Mouse (Mus musculus) CH12.LX (cell line): Measurements from ENCODE around the gene Mettl6. TPM values are rescaled to one million over a fixed set of nuclear protein-coding genes. Genes with fewer than 3 reads are reported as not detected.
A peak's percentile ranks its signal among the peaks of the same experiment; 100 is the strongest.

Source experiments
- DNase-seq: peaks from one replicate; pipeline ENCODE4 v3.0.0-alpha.2; 2013; ENCODE audit errors: extremely low read depth
- H3K27ac ChIP-seq: 2 replicates; pipeline ENCODE4 v1.5.1; 2012; ENCODE audit warnings: low read depth, mild to moderate bottlenecking, control low read depth, moderate library complexity; ENCODE audit not compliant: insufficient read depth
- H3K27me3 ChIP-seq: replicated peaks from 2 replicates; pipeline ENCODE3; 2012; ENCODE audit warnings: inconsistent platforms
- H3K36me3 ChIP-seq, 2 experiments: replicated peaks in 1 of 2; 2 replicates each; pipeline versions ENCODE3 to v1.6.1; 2012; ENCODE audit warnings: inconsistent platforms in 1 of 2, low read length in 1 of 2, mild to moderate bottlenecking in 1 of 2, mixed read lengths in 1 of 2, moderate library complexity in 1 of 2; ENCODE audit not compliant: control insufficient read depth in 1 of 2, insufficient read depth in 1 of 2
- H3K4me1 ChIP-seq, 2 experiments: 2 replicates each; pipeline ENCODE4 v1.6.1; 2012; ENCODE audit warnings: inconsistent platforms in 1 of 2, moderate library complexity in 1 of 2; ENCODE audit not compliant: insufficient read depth in 2 of 2, control insufficient read depth in 1 of 2
- H3K4me2 ChIP-seq: 2 replicates; pipeline ENCODE4 v1.6.1; 2012; ENCODE audit warnings: low read depth, mild to moderate bottlenecking, control low read depth; ENCODE audit not compliant: poor library complexity, insufficient read depth, severe bottlenecking
- H3K4me3 ChIP-seq, 3 experiments: fragments of 150-350 bp in 1 of 3; sonication (generic) in 1 of 3; replicated peaks in 1 of 3; 2 replicates each; pipeline versions ENCODE3 to v1.5.1; 2011 to 2012; ENCODE audit warnings: low read depth in 2 of 3, low read length in 2 of 3, mild to moderate bottlenecking in 2 of 3, moderate library complexity in 2 of 3, control low read depth in 1 of 3, improper control_type of control experiment in 1 of 3, inconsistent platforms in 1 of 3, mixed read lengths in 1 of 3; ENCODE audit not compliant: poor library complexity in 1 of 3
- H3K79me2 ChIP-seq: replicated peaks from 2 replicates; pipeline ENCODE4 v1.6.1; 2012; ENCODE audit warnings: mild to moderate bottlenecking, moderate library complexity; ENCODE audit not compliant: control insufficient read depth, poor library complexity, insufficient read depth, severe bottlenecking; ENCODE audit errors: extremely low read depth
- H3K9ac ChIP-seq: 2 replicates; pipeline ENCODE4 v1.6.1; 2012; ENCODE audit warnings: low read depth, mild to moderate bottlenecking, control low read depth, moderate library complexity; ENCODE audit not compliant: insufficient read depth
- H3K9me3 ChIP-seq: replicated peaks from 2 replicates; pipeline ENCODE3; 2012; ENCODE audit warnings: low read length, inconsistent platforms, mixed read lengths
- CTCF ChIP-seq, 2 experiments: IDR thresholded peaks in 1 of 2; conservative IDR thresholded peaks in 1 of 2; 2 replicates each; pipeline ENCODE4 v1.5.1; 2011 to 2012; ENCODE audit warnings: low read depth in 2 of 2, low read length in 2 of 2, improper control_type of control experiment in 1 of 2, inconsistent platforms in 1 of 2, mild to moderate bottlenecking in 1 of 2, moderate library complexity in 1 of 2
- E2F4 ChIP-seq: IDR thresholded peaks from 2 replicates; pipeline ENCODE4 v1.6.1; 2011; ENCODE audit warnings: low read depth, low read length, improper control_type of control experiment; ENCODE audit not compliant: insufficient replicate concordance
- ELF1 ChIP-seq: IDR thresholded peaks from 2 replicates; pipeline ENCODE4 v1.6.1; 2014; ENCODE audit warnings: low read depth, mild to moderate bottlenecking, inconsistent platforms, low read length, improper control_type of control experiment
- GABPA ChIP-seq: IDR thresholded peaks from 2 replicates; pipeline ENCODE4 v1.6.1; 2012; ENCODE audit warnings: low read depth, low read length, improper control_type of control experiment, inconsistent platforms; ENCODE audit not compliant: insufficient replicate concordance
- HCFC1 ChIP-seq: IDR thresholded peaks from 2 replicates; pipeline ENCODE4 v1.6.1; 2012; ENCODE audit warnings: low read depth, mild to moderate bottlenecking, inconsistent platforms, low read length, improper control_type of control experiment
- IRF4 ChIP-seq: IDR thresholded peaks from 2 replicates; pipeline ENCODE4 v1.6.1; 2014; ENCODE audit warnings: low read depth, mild to moderate bottlenecking, inconsistent platforms, low read length, improper control_type of control experiment
- JUN ChIP-seq: IDR thresholded peaks from 2 replicates; pipeline ENCODE4 v1.6.1; 2011; ENCODE audit warnings: low read depth, mild to moderate bottlenecking, low read length, improper control_type of control experiment, moderate library complexity; ENCODE audit not compliant: insufficient read depth
- JUND ChIP-seq: conservative IDR thresholded peaks from 2 replicates; pipeline ENCODE4 v1.6.1; 2011; ENCODE audit warnings: low read depth, low read length, improper control_type of control experiment
- MAX ChIP-seq: IDR thresholded peaks from 2 replicates; pipeline ENCODE4 v1.6.1; 2011; ENCODE audit warnings: low read length, improper control_type of control experiment
- MAZ ChIP-seq: IDR thresholded peaks from 2 replicates; pipeline ENCODE4 v1.6.1; 2012; ENCODE audit warnings: low read depth, mild to moderate bottlenecking, inconsistent platforms, low read length, improper control_type of control experiment, moderate library complexity
- MXI1 ChIP-seq: IDR thresholded peaks from 2 replicates; pipeline ENCODE4 v1.6.1; 2011; ENCODE audit warnings: mild to moderate bottlenecking, low read depth, low read length, improper control_type of control experiment
- NRF1 ChIP-seq: IDR thresholded peaks from 2 replicates; pipeline ENCODE4 v1.6.1; 2014; ENCODE audit warnings: low read depth, mild to moderate bottlenecking, inconsistent platforms, low read length, improper control_type of control experiment, moderate library complexity
- PAX5 ChIP-seq: IDR thresholded peaks from 2 replicates; pipeline ENCODE4 v1.6.1; 2012; ENCODE audit warnings: low read length, inconsistent platforms, mixed read lengths
- POLR2A ChIP-seq: IDR thresholded peaks from 2 replicates; pipeline ENCODE4 v1.6.1; 2011; ENCODE audit warnings: low read depth, mild to moderate bottlenecking, improper control_type of control experiment, low read length
- SIN3A ChIP-seq: IDR thresholded peaks from 2 replicates; pipeline ENCODE4 v1.6.1; 2012; ENCODE audit warnings: low read length, improper control_type of control experiment, inconsistent platforms
- TBP ChIP-seq: conservative IDR thresholded peaks from 2 replicates; pipeline ENCODE4 v1.6.1; 2011; ENCODE audit warnings: low read depth, low read length, improper control_type of control experiment
- TCF12 ChIP-seq: IDR thresholded peaks from 2 replicates; pipeline ENCODE4 v1.6.1; 2014; ENCODE audit warnings: low read depth, mild to moderate bottlenecking, inconsistent platforms, low read length, improper control_type of control experiment
- UBTF ChIP-seq: IDR thresholded peaks from 2 replicates; pipeline ENCODE4 v1.6.1; 2012; ENCODE audit warnings: low read depth, mild to moderate bottlenecking, inconsistent platforms, low read length, improper control_type of control experiment, moderate library complexity
- USF1 ChIP-seq: IDR thresholded peaks from 2 replicates; pipeline ENCODE4 v1.6.1; 2014; ENCODE audit warnings: low read depth, mild to moderate bottlenecking, inconsistent platforms, low read length, improper control_type of control experiment
- USF2 ChIP-seq: conservative IDR thresholded peaks from 2 replicates; pipeline ENCODE4 v1.6.1; 2011; ENCODE audit warnings: low read depth, low read length, improper control_type of control experiment
- ZKSCAN1 ChIP-seq: IDR thresholded peaks from 2 replicates; pipeline ENCODE4 v1.6.1; 2012; ENCODE audit warnings: low read depth, inconsistent platforms, low read length, improper control_type of control experiment, borderline replicate concordance
- ZNF384 ChIP-seq: IDR thresholded peaks from 2 replicates; pipeline ENCODE4 v1.6.1; 2012; ENCODE audit warnings: low read depth, low read length, improper control_type of control experiment, inconsistent platforms
- dilution Hi-C: fragments of 300-500 bp; cut with MboI; formaldehyde crosslinking; loops from 2 replicates; pipeline ENCODE4 v1.14.3; 2020; ENCODE audit warnings: low sequenced_read_pairs; ENCODE audit not compliant: extremely low pct_unique_long_range_greater_than_20kb, extremely low pct_ligation_motif_present
- in situ Hi-C: fragments of 300-500 bp; cut with MboI; formaldehyde crosslinking; loops from 3 replicates; pipeline ENCODE4 v1.14.3; 2019; ENCODE audit warnings: low sequenced_read_pairs, low pct_ligation_motif_present, low pct_unique_long_range_greater_than_20kb, mixed read lengths
- polyA plus RNA-seq: library from polyadenylated mRNA; unstranded; fragments of >175 nt; gene quantifications from 2 replicates; pipeline ENCODE4 v1.2.1, GENCODE M21; 2012; ENCODE audit warnings: low read depth; ENCODE audit not compliant: insufficient read length
- total RNA-seq, 2 experiments: library from RNA; depleted of rRNA; stranded (reverse); fragments of 300-350 nt in 1 of 2; fragments of >200 nt in 1 of 2; gene quantifications; 2 replicates each; pipeline ENCODE4 v1.2.3; 2012 to 2014

Mettl6 gene
- total and polyA plus RNA-seq, 3 experiments = 38.2 to 122 (median 69.8) TPM

- TF ChIP-seq USF2 = no peak
- TF ChIP-seq SIN3A = peak; percentile 97
- peak; percentile 68 for TF ChIP-seq MAX
- TF ChIP-seq TBP = peak; percentile 86
- TF ChIP-seq GABPA = no peak
- no peak for TF ChIP-seq USF1
- peak; percentile 99 for TF ChIP-seq MAZ
- TF ChIP-seq IRF4 = peak; percentile 71; the same call in 1 of the 2 replicates
- TF ChIP-seq NRF1 = peak; percentile 37; the same call in 1 of the 2 replicates
- TF ChIP-seq HCFC1 = peak; percentile 85
- TF ChIP-seq PAX5 = no peak
Measured at GRCm38 (mm10) chr14:31531506-31532148, 36.8 kb upstream of the Mettl6 start (continued).

GRCm38 (mm10) chr14:31530847-31531246 is 36.0 kb upstream of the Mettl6 start:
- in situ Hi-C loops = no loop called here

More at GRCm38 (mm10) chr14:31530847-31531246, 36.0 kb upstream of the Mettl6 start:
- H3K9me3 ChIP-seq = no peaks in the 10 kb centered on the region
- dilution Hi-C loops = no loop called here
- TF ChIP-seq PAX5 = no peak
- TF ChIP-seq ZKSCAN1 = no peak
- no peak for TF ChIP-seq ZNF384
- TF ChIP-seq TCF12 = no peak
- no peak for TF ChIP-seq SIN3A
- no peak for TF ChIP-seq GABPA
- no peak for TF ChIP-seq TBP
- TF ChIP-seq USF1 = no peak
- no peak for TF ChIP-seq POLR2A
- TF ChIP-seq ELF1 = no peak
- no peak for TF ChIP-seq MXI1
- TF ChIP-seq MAX = no peak
- TF ChIP-seq JUND = no peak
- no peak for TF ChIP-seq JUN
- no peak for TF ChIP-seq UBTF
- TF ChIP-seq MAZ = no peak
- no peak for TF ChIP-seq CTCF (conservative IDR thresholded peaks at IDR 0.05 in 1 of 2, IDR thresholded peaks at IDR 0.05 in 1 of 2; ENCODE audit: low read depth in 2 of 2, low read length in 2 of 2)
- no peak for TF ChIP-seq E2F4
- TF ChIP-seq NRF1 = no peak
- peak overlapping the region; percentile 82 for H3K4me2 ChIP-seq
- peak overlapping the region; percentile 15; the same call in 1 of the 2 replicates for H3K27ac ChIP-seq
- peak overlapping the region; percentile 58 to 74 (median 65) for H3K4me3 ChIP-seq
- H3K79me2 ChIP-seq = no peaks in the 10 kb centered on the region
- no peaks in the 10 kb centered on the region for H3K27me3 ChIP-seq
- no peak for DNase-seq
- peaks cover 1 to 29% of the 10 kb centered on the region in 2 experiments for H3K36me3 ChIP-seq
- H3K4me1 ChIP-seq = peaks cover 12 to 33% of the 10 kb centered on the region in 2 experiments; a peak in 3 of 4 replicates
- H3K9ac ChIP-seq = peak overlapping the region; percentile 68; the same call in 1 of the 2 replicates
